Mouse (Mus musculus): ENCODE results near the gene Wfdc17. TPM values are rescaled to one million over a fixed set of nuclear protein-coding genes. Genes with fewer than 3 reads are reported as not detected.

Wfdc17 gene
- polyA plus RNA-seq, 1 experiment from 2014 or later: 1.3 TPM

DNA sequence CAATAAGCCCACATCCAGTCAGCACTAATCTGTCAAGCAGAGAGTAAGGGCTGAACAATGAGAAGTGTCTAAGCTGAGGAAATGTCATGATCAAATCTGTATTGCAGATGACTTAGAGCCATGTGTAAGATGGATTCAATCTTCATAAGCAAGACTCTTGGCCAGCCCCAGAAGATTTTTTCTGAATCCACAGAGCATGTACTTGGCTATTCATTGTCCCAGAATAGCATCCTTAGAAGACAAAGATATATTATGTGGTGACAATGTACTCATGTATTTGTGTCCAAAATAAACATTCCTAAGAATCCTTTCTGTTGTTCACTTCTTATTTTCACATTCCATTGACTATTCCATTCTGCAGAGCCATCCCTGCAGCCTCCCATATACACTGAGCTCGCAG lies 13.9 kb upstream of the Wfdc17 start:
- no peak for ATAC-seq (ENCODE audit: insufficient number of reproducible peaks, insufficient read depth, low FRiP score, low read depth)
- WGBS: 81% methylated on average over 1 of the region's 1 CpGs
- H3K27me3 ChIP-seq (ENCODE audit: control insufficient read depth, insufficient read depth, low read length): no peaks in the 10 kb centered on the region; the same call in 1 of the 2 replicates
- H3K4me3 ChIP-seq (ENCODE audit: control insufficient read depth in 1 of 2, insufficient read depth in 1 of 2, low read depth in 1 of 2, low read length in 2 of 2): no peak overlapping the region
- H3K4me2 ChIP-seq (ENCODE audit: low read length): no peak overlapping the region
- H3K9me3 ChIP-seq (ENCODE audit: control insufficient read depth, low read length): no peaks in the 10 kb centered on the region
- H3K9ac ChIP-seq (ENCODE audit: low read length): no peak overlapping the region
- no peak overlapping the region for H3K27ac ChIP-seq (replicated peaks in 1 of 2; ENCODE audit: control insufficient read depth in 1 of 2, insufficient read depth in 1 of 2, low read depth in 2 of 2, low read length in 2 of 2)
- H3K4me1 ChIP-seq (ENCODE audit: control insufficient read depth in 2 of 2, insufficient read depth in 2 of 2, low read length in 2 of 2): no peaks in the 10 kb centered on the region
- no peaks in the 10 kb centered on the region for H3K36me3 ChIP-seq (ENCODE audit: control insufficient read depth, insufficient read depth, low read length)

DNA sequence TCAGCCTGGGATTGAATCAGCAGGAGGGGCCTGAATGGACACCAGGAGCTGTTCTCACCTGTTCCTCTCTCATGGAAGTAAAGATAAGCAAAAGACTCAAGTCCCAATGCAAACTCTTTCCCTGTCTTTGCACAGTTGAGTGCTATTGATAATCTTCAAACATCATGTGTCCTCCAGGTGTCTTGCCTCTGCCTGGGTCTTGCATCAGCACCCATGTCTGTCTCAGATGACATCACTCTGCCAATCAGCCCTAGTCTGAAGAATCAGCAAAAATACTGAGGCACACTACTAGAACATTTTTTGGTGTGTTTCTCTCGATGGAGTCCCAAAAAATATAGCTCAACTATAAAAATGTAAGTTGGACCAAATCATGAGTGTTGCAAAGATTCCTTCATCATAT lies 11.8 kb upstream of the Wfdc17 start:
- Histone ChIP-seq H3K27ac (replicated peaks in 1 of 2; ENCODE audit: control insufficient read depth in 1 of 2, insufficient read depth in 1 of 2, low read depth in 2 of 2, low read length in 2 of 2) (no peak overlapping the region), H3K27me3 (ENCODE audit: control insufficient read depth, insufficient read depth, low read length) (no peaks in the 10 kb centered on the region; the same call in 1 of the 2 replicates), H3K9ac (ENCODE audit: low read length) (no peak overlapping the region), H3K36me3 (ENCODE audit: control insufficient read depth, insufficient read depth, low read length) (no peaks in the 10 kb centered on the region), H3K4me2 (ENCODE audit: low read length) (no peak overlapping the region), H3K4me1 (ENCODE audit: control insufficient read depth in 2 of 2, insufficient read depth in 2 of 2, low read length in 2 of 2) (no peaks in the 10 kb centered on the region), H3K4me3 (ENCODE audit: control insufficient read depth in 1 of 2, insufficient read depth in 1 of 2, low read depth in 1 of 2, low read length in 2 of 2) (no peak overlapping the region), H3K9me3 (ENCODE audit: control insufficient read depth, low read length) (no peaks in the 10 kb centered on the region)
- WGBS: 50% methylated on average over 1 of the region's 1 CpGs
- ATAC-seq (ENCODE audit: insufficient number of reproducible peaks, insufficient read depth, low FRiP score, low read depth): no peak

DNA sequence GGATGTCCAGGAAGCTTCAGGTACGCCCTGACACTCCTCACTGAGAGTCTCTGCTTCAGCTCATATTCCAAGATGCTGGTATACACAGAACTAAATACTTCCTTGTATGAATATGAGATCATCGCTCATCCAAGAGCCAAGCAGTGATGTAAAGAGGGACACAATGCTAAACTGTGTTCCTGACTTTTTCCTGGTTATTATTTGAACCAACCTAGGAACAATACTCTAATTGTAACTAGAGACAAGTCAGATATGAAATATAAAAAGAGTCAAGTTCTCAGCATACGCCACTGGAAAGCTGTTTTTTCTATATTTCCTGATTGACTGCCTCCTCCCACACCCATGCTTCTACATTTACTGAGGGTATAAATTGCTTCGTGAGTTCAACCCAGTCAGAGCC lies 4.9 kb downstream of the Wfdc17 start, which contains the start of gene Wfdc18:
Gene Wfdc18 (plus strand): TSS at position 301 of the 400 bp plus-strand sequence.
- no peak for ATAC-seq (ENCODE audit: insufficient number of reproducible peaks, insufficient read depth, low FRiP score, low read depth)
- no peaks in the 10 kb centered on the region for H3K27me3 ChIP-seq (ENCODE audit: control insufficient read depth, insufficient read depth, low read length)
- no peak within 1 kb of the TSS for H3K9ac ChIP-seq (ENCODE audit: low read length)
- H3K4me2 ChIP-seq (ENCODE audit: low read length): no peak within 1 kb of the TSS
- no peaks in the 10 kb centered on the region for H3K36me3 ChIP-seq (ENCODE audit: control insufficient read depth, insufficient read depth, low read length)
- H3K27ac ChIP-seq (replicated peaks in 1 of 2; ENCODE audit: control insufficient read depth in 1 of 2, insufficient read depth in 1 of 2, low read depth in 2 of 2, low read length in 2 of 2): no peak within 1 kb of the TSS
- H3K4me3 ChIP-seq (ENCODE audit: control insufficient read depth in 1 of 2, insufficient read depth in 1 of 2, low read depth in 1 of 2, low read length in 2 of 2): no peak within 1 kb of the TSS
- H3K4me1 ChIP-seq (ENCODE audit: control insufficient read depth in 2 of 2, insufficient read depth in 2 of 2, low read length in 2 of 2): no peaks in the 10 kb centered on the region
- no peaks in the 10 kb centered on the region for H3K9me3 ChIP-seq (ENCODE audit: control insufficient read depth, low read length)
- WGBS: 65% methylated on average over 4 of the region's 4 CpGs

DNA sequence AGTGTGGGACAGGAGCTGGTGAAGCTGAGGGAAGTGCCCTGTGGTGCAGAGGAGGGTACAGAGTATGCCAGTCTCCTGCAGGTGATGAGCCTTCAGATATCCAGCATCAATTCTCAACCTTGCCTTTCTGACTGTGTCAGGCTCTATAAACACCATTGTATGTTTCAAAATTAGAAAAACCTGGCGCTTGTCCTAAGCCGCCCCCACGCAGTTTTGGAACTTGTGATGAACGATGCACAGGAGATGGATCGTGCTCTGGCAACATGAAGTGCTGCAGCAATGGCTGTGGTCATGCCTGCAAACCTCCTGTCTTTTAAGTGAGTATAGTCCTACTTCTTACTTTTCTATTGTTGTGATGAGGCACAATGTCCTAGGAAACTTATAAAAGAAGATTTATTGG lies 5.9 kb downstream of the Wfdc17 start:
- no peaks in the 10 kb centered on the region for H3K4me1 ChIP-seq (ENCODE audit: control insufficient read depth in 2 of 2, insufficient read depth in 2 of 2, low read length in 2 of 2)
- H3K36me3 ChIP-seq (ENCODE audit: control insufficient read depth, insufficient read depth, low read length): no peaks in the 10 kb centered on the region
- WGBS: 81% methylated on average over 5 of the region's 5 CpGs
- no peak overlapping the region for H3K9ac ChIP-seq (ENCODE audit: low read length)
- H3K4me3 ChIP-seq (ENCODE audit: control insufficient read depth in 1 of 2, insufficient read depth in 1 of 2, low read depth in 1 of 2, low read length in 2 of 2): no peak overlapping the region
- no peak overlapping the region for H3K4me2 ChIP-seq (ENCODE audit: low read length)
- ATAC-seq (ENCODE audit: insufficient number of reproducible peaks, insufficient read depth, low FRiP score, low read depth): no peak
- no peak overlapping the region for H3K27ac ChIP-seq (replicated peaks in 1 of 2; ENCODE audit: control insufficient read depth in 1 of 2, insufficient read depth in 1 of 2, low read depth in 2 of 2, low read length in 2 of 2)
- no peaks in the 10 kb centered on the region for H3K27me3 ChIP-seq (ENCODE audit: control insufficient read depth, insufficient read depth, low read length)
- H3K9me3 ChIP-seq (ENCODE audit: control insufficient read depth, low read length): no peaks in the 10 kb centered on the region

DNA sequence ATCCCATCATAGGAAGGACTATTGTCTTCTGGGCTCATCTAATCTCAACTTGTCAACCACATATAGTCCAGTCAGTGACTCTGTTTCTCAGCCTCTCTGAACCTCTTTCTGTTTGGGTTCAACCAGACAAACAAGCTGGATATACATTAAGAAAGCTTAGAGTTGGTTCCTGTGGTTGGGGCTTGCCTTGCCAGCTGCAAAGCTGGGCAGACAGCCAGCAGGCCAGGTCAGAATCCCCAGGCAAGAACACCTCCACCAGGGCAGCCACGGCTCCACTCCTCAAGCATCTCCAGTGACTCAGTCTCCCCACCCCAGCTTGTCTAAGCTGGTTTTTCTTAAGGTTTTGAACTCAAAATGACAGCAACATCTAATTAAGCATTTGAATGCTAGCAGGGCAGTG lies 8.9 kb downstream of the Wfdc17 start:
- H3K4me3 ChIP-seq (ENCODE audit: control insufficient read depth in 1 of 2, insufficient read depth in 1 of 2, low read depth in 1 of 2, low read length in 2 of 2): no peak overlapping the region
- no peak overlapping the region for H3K27ac ChIP-seq (replicated peaks in 1 of 2; ENCODE audit: control insufficient read depth in 1 of 2, insufficient read depth in 1 of 2, low read depth in 2 of 2, low read length in 2 of 2)
- no peaks in the 10 kb centered on the region for H3K4me1 ChIP-seq (ENCODE audit: control insufficient read depth in 2 of 2, insufficient read depth in 2 of 2, low read length in 2 of 2)
- H3K9me3 ChIP-seq (ENCODE audit: control insufficient read depth, low read length): no peaks in the 10 kb centered on the region
- ATAC-seq (ENCODE audit: insufficient number of reproducible peaks, insufficient read depth, low FRiP score, low read depth): no peak
- H3K36me3 ChIP-seq (ENCODE audit: control insufficient read depth, insufficient read depth, low read length): no peaks in the 10 kb centered on the region
- H3K4me2 ChIP-seq (ENCODE audit: low read length): no peak overlapping the region
- 63% methylated on average over 1 of the region's 1 CpGs for WGBS
- H3K27me3 ChIP-seq (ENCODE audit: control insufficient read depth, insufficient read depth, low read length): no peaks in the 10 kb centered on the region
- no peak overlapping the region for H3K9ac ChIP-seq (ENCODE audit: low read length)

DNA sequence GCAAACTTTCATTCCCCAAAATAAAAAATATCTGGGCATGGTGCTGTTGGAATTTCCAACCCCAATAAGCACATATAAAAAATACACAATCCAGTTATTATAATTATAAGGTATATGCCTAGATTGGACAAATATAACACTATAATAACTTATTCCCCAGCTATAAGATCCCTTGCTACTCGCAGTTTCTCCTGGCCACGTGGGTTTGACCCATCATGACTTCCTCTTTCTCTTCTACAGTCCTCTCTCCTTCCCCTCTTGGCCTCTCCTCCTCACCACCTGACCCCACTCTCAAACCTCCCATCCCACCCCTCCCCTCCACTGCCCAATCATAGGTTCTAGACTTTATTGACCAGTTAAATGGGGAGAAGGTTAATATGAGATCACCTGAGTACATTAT lies 10.1 kb downstream of the Wfdc17 start:
- Histone ChIP-seq H3K27ac (replicated peaks in 1 of 2; ENCODE audit: control insufficient read depth in 1 of 2, insufficient read depth in 1 of 2, low read depth in 2 of 2, low read length in 2 of 2) (no peak overlapping the region), H3K4me1 (ENCODE audit: control insufficient read depth in 2 of 2, insufficient read depth in 2 of 2, low read length in 2 of 2) (no peaks in the 10 kb centered on the region), H3K27me3 (ENCODE audit: control insufficient read depth, insufficient read depth, low read length) (no peaks in the 10 kb centered on the region), H3K9me3 (ENCODE audit: control insufficient read depth, low read length) (no peaks in the 10 kb centered on the region), H3K9ac (ENCODE audit: low read length) (no peak overlapping the region), H3K4me3 (ENCODE audit: control insufficient read depth in 1 of 2, insufficient read depth in 1 of 2, low read depth in 1 of 2, low read length in 2 of 2) (no peak overlapping the region), H3K4me2 (ENCODE audit: low read length) (no peak overlapping the region), H3K36me3 (ENCODE audit: control insufficient read depth, insufficient read depth, low read length) (no peaks in the 10 kb centered on the region)
- 72% methylated on average over 2 of the region's 2 CpGs for WGBS
- ATAC-seq (ENCODE audit: insufficient number of reproducible peaks, insufficient read depth, low FRiP score, low read depth): no peak

DNA sequence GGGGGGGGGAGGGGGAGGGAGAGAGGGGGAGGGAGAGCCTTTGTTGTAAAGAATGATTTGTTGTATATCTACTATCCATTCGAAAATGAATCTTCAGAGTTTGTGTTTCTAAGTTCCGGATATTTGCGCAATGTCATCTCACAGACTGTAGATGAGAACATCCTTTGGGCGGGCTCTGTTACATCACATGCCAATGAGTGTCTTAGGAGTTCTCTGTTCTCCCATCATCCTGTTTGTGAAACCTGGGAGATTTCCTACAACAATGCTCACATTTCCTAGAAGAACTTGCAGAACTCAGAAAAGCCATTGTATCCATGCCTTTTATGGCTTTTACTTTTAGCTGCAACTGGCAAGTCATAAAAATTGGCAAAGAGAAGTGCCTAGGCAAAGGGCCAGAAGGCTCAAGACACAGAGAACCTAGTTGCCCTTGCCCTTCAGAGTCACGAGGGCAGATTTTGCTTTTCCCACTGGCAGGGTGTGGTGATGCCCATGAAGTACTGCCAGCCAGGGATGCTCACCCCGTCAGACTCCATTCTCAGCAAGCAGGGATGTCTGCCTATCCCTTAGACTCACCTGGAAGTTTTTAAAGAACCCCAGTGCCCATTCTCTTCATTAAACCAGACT lies 13.4 kb downstream of the Wfdc17 start:
- no peak overlapping the region for H3K27ac ChIP-seq (replicated peaks in 1 of 2; ENCODE audit: control insufficient read depth in 1 of 2, insufficient read depth in 1 of 2, low read depth in 2 of 2, low read length in 2 of 2)
- 0 out of 2 replicates have a peak, but pooled peaks cover 3% of the 10 kb centered on the region for H3K27me3 ChIP-seq (ENCODE audit: control insufficient read depth, insufficient read depth, low read length)
- WGBS: 79% methylated on average over 6 of the region's 6 CpGs

DNA sequence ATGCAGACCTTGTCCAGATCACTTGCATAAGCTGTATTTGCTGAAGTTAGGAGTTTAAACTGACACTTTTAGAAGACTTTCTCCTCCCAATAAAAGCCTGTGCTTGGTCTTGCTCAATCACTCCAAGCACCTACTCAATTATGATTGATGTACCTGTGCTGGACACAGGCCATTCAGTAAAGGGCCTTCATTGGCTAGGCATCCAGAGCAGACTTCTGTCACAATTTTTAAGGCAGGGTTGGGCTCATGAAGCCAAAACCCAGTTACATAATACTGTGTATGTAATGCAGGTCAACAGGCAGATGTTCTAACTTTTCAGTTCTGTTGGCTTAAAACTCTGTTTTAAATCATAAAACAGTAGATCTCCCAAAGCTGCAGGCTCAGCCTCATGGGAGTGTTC lies 17.0 kb downstream of the Wfdc17 start:
- Histone ChIP-seq H3K4me1 (ENCODE audit: control insufficient read depth in 2 of 2, insufficient read depth in 2 of 2, low read length in 2 of 2) (no peaks in the 10 kb centered on the region), H3K9ac (ENCODE audit: low read length) (no peak overlapping the region), H3K9me3 (ENCODE audit: control insufficient read depth, low read length) (no peaks in the 10 kb centered on the region), H3K4me2 (ENCODE audit: low read length) (no peak overlapping the region), H3K36me3 (ENCODE audit: control insufficient read depth, insufficient read depth, low read length) (no peaks in the 10 kb centered on the region), H3K27ac (replicated peaks in 1 of 2; ENCODE audit: control insufficient read depth in 1 of 2, insufficient read depth in 1 of 2, low read depth in 2 of 2, low read length in 2 of 2) (no peak overlapping the region), H3K27me3 (ENCODE audit: control insufficient read depth, insufficient read depth, low read length) (0 out of 2 replicates have a peak, but pooled peaks cover 5% of the 10 kb centered on the region), H3K4me3 (ENCODE audit: control insufficient read depth in 1 of 2, insufficient read depth in 1 of 2, low read depth in 1 of 2, low read length in 2 of 2) (no peak overlapping the region)
- ATAC-seq (ENCODE audit: insufficient number of reproducible peaks, insufficient read depth, low FRiP score, low read depth): no peak

More for the DNA sequence above, 13.4 kb downstream of the Wfdc17 start:
- Histone ChIP-seq H3K4me1 (ENCODE audit: control insufficient read depth in 2 of 2, insufficient read depth in 2 of 2, low read length in 2 of 2) (no peaks in the 10 kb centered on the region), H3K36me3 (ENCODE audit: control insufficient read depth, insufficient read depth, low read length) (no peaks in the 10 kb centered on the region), H3K9me3 (ENCODE audit: control insufficient read depth, low read length) (no peaks in the 10 kb centered on the region), H3K9ac (ENCODE audit: low read length) (no peak overlapping the region), H3K4me2 (ENCODE audit: low read length) (no peak overlapping the region), H3K4me3 (ENCODE audit: control insufficient read depth in 1 of 2, insufficient read depth in 1 of 2, low read depth in 1 of 2, low read length in 2 of 2) (no peak overlapping the region)
- ATAC-seq (ENCODE audit: insufficient number of reproducible peaks, insufficient read depth, low FRiP score, low read depth): no peak
